Mouse (Mus musculus) testis, adult 2 months (tissue): Measurements from ENCODE around the gene Mpped1. TPM values are rescaled to one million over a fixed set of nuclear protein-coding genes. Genes with fewer than 3 reads are reported as not detected.

Experiments used
- H3K27ac ChIP-seq: fragments of 200-500 bp; 2 replicates; pipeline ENCODE4 v1.5.1; 2012; ENCODE audit warnings: low read depth, low read length; ENCODE audit not compliant: control insufficient read depth, insufficient read depth
- H3K27me3 ChIP-seq: fragments of 200-500 bp; 2 replicates; pipeline ENCODE4 v1.6.1; 2012; ENCODE audit warnings: mild to moderate bottlenecking, low read length, moderate library complexity; ENCODE audit not compliant: control insufficient read depth, insufficient read depth
- H3K36me3 ChIP-seq: fragments of 200-500 bp; 2 replicates; pipeline ENCODE4 v1.6.1; 2012; ENCODE audit warnings: mild to moderate bottlenecking, low read length; ENCODE audit not compliant: control insufficient read depth, insufficient read depth
- H3K4me1 ChIP-seq: fragments of 200-500 bp; 2 replicates; pipeline ENCODE4 v1.6.1; 2012; ENCODE audit warnings: low read length; ENCODE audit not compliant: control insufficient read depth, insufficient read depth
- H3K4me3 ChIP-seq: fragments of 200-500 bp; 2 replicates; pipeline ENCODE4 v1.5.1; 2012; ENCODE audit warnings: low read depth, mild to moderate bottlenecking, low read length, moderate library complexity, mixed read lengths; ENCODE audit not compliant: control insufficient read depth
- CTCF ChIP-seq: fragments of 200-500 bp; IDR thresholded peaks from 2 replicates; pipeline ENCODE4 v1.5.1; 2012; ENCODE audit warnings: low read depth, mild to moderate bottlenecking, inconsistent platforms, low read length, moderate library complexity; ENCODE audit not compliant: control insufficient read depth, insufficient read depth, insufficient replicate concordance
- POLR2A ChIP-seq: fragments of 200-500 bp; IDR thresholded peaks from 2 replicates; pipeline ENCODE4 v1.6.1; 2012; ENCODE audit warnings: low read depth, mild to moderate bottlenecking, inconsistent platforms, low read length, moderate library complexity; ENCODE audit not compliant: control insufficient read depth
- polyA plus RNA-seq: library from polyadenylated mRNA; depleted of rRNA; stranded (reverse); fragments of >200 nt; gene quantifications from 2 replicates; pipeline ENCODE4 v1.2.3, GENCODE M21; 2012

Mpped1 gene
- polyA plus RNA-seq, 1 experiment = 5.6 TPM

- TF ChIP-seq CTCF = peak; percentile 2; the same call in 1 of the 2 replicates
- TF ChIP-seq POLR2A = no peak
- Histone ChIP-seq H3K27ac (no peak overlapping the region), H3K4me1 (no peaks in the 10 kb centered on the region), H3K36me3 (no peaks in the 10 kb centered on the region), H3K27me3 (no peaks in the 10 kb centered on the region), H3K4me3 (no peak overlapping the region)
Observed at GRCm38 (mm10) chr15:83758958-83759357, 20.3 kb upstream of the Mpped1 start.

- Histone ChIP-seq H3K4me3 (no peak overlapping the region), H3K4me1 (no peaks in the 10 kb centered on the region), H3K36me3 (no peaks in the 10 kb centered on the region), H3K27me3 (no peaks in the 10 kb centered on the region), H3K27ac (no peak overlapping the region)
- TF ChIP-seq POLR2A (no peak), CTCF (peak; percentile 98)
Observed at GRCm38 (mm10) chr15:83760683-83761082, 18.6 kb upstream of the Mpped1 start.

GRCm38 (mm10) chr15:83761512-83761911 is 17.8 kb upstream of the Mpped1 start:
- Histone ChIP-seq H3K27me3 (no peaks in the 10 kb centered on the region), H3K4me1 (no peaks in the 10 kb centered on the region), H3K36me3 (no peaks in the 10 kb centered on the region), H3K27ac (no peak overlapping the region), H3K4me3 (no peak overlapping the region)
- no peak for TF ChIP-seq CTCF
- no peak for TF ChIP-seq POLR2A

DNA sequence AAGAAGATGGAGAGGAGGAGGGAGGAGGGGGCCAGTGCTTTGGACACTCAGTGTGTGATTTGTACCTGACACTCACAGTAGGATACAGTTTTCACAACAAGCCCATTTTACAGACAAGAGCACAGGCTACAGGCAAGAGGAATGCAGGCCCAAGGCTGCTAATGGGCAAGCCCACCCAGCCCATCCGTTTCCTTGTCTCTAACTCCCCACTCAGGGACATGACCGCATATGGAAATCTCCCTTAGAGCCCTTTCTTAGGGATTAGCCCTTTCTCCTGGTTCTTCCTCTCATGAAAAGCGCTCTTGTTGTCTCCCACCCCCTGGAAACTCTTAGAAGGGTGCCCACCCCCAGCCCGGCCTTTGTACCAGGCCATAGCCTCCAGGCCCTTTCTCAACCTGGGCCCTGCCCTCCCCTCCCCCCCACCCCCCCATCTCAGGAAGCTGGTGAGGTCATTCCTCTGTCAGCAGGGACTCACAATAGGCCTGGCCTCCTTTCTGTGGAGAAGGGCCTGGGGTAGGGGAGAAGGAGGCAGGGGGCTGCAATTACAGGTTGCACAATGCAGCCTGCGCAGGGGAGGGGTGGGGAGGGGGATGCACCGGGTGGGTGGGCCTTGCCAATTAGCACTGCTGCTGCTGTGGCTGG is 13.8 kb upstream of the Mpped1 start:
- Histone ChIP-seq H3K27me3 (no peaks in the 10 kb centered on the region), H3K4me1 (no peaks in the 10 kb centered on the region), H3K36me3 (no peaks in the 10 kb centered on the region), H3K27ac (no peak overlapping the region), H3K4me3 (no peak overlapping the region)
- TF ChIP-seq CTCF = no peak
- TF ChIP-seq POLR2A = no peak

- Histone ChIP-seq H3K4me3 (no peak overlapping the region), H3K36me3 (no peaks in the 10 kb centered on the region), H3K4me1 (no peaks in the 10 kb centered on the region), H3K27me3 (no peaks in the 10 kb centered on the region), H3K27ac (no peak overlapping the region)
- TF ChIP-seq POLR2A (no peak), CTCF (no peak)
Observed at GRCm38 (mm10) chr15:83771346-83772053, 7.8 kb upstream of the Mpped1 start.

DNA sequence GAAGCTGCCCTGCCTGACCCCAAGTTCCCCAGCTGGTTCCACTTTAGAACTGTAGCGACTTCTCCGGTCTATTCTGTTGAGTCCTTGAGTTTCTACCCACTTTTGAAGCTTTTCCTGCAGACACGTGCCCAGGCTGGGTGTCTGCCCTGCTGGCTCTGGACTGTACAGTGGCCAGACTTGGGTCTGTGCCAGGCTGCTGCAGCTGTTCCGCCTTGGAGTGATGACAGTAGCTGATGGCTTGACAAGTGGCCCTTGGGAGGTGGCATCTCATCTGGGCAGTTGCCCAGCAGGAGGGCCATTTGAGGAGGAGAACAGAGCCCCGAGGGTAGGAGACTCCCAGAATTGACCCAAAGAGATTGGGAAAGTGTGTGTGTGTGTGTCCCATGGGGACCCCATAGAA is 6.8 kb upstream of the Mpped1 start:
- Histone ChIP-seq H3K4me3 (no peak overlapping the region), H3K27me3 (no peaks in the 10 kb centered on the region), H3K36me3 (no peaks in the 10 kb centered on the region), H3K4me1 (no peaks in the 10 kb centered on the region), H3K27ac (no peak overlapping the region)
- no peak for TF ChIP-seq CTCF
- TF ChIP-seq POLR2A = no peak

DNA sequence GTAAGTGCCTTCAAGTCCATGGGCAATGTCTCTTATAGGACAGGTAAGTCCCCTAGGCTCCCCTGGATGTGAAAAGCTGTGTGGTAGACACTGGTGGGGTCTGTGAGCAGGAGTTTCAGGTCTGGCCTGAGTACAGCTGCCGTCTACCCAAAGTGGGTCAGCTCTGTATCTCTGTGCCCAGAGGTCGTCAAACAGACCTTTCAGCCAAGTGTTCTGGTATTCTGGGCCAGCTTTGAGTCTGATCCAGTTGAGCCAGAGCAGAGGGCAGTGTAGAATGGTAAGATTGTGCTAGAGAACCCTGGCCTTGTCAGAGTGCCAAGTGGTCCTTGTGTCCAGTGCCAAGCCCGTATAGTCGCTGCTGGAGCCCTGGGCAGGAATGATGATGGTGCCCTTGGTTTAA is 6.3 kb upstream of the Mpped1 start:
- no peak overlapping the region for H3K27ac ChIP-seq
- H3K36me3 ChIP-seq = no peaks in the 10 kb centered on the region
- no peaks in the 10 kb centered on the region for H3K27me3 ChIP-seq
- TF ChIP-seq POLR2A (no peak), CTCF (no peak)
- H3K4me1 ChIP-seq = no peaks in the 10 kb centered on the region
- H3K4me3 ChIP-seq = no peak overlapping the region

DNA sequence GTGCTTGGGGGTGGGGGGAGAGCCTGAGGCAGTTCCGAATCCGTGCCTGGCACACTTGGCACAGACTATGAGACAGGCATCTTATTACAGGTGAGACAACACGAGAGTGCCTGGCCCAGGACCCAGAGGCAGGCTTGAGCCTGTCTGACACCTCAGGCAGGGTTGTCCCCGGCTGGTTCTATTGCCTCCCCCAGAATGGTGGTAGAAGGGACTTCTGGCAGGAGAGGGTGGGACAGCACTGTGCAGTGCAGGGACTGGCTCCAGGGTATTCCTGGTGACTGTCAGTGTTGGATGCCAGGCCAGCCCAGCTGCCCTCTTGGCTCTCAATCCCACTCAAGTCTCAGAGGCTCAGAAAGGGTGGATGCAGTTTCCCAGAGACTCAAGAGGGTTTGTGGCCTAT is 4.3 kb upstream of the Mpped1 start:
- H3K4me1 ChIP-seq = peaks cover 4% of the 10 kb centered on the region
- TF ChIP-seq CTCF (no peak), POLR2A (no peak)
- no peak overlapping the region for H3K4me3 ChIP-seq
- H3K27me3 ChIP-seq = no peaks in the 10 kb centered on the region
- no peak overlapping the region for H3K27ac ChIP-seq
- no peaks in the 10 kb centered on the region for H3K36me3 ChIP-seq
